Mouse (Mus musculus): ENCODE data around the gene Nedd4. TPM values are rescaled to one million over a fixed set of nuclear protein-coding genes. Genes with fewer than 3 reads are reported as not detected.

Nedd4 gene
- polyA plus RNA-seq, 1 experiment, result 78.6 TPM

- TF ChIP-seq CTCF (IDR thresholded peaks at IDR 0.05; ENCODE audit: control insufficient read depth, insufficient read depth, low read length) (no peak), POLR2A (IDR thresholded peaks at IDR 0.05; ENCODE audit: borderline replicate concordance, control insufficient read depth, low read depth, low read length) (no peak)
- H3K27ac ChIP-seq (ENCODE audit: control insufficient read depth, insufficient read depth, low read depth, low read length, poor library complexity), result no peak overlapping the region
- no peaks in the 10 kb centered on the region for H3K4me1 ChIP-seq (ENCODE audit: control insufficient read depth, insufficient read depth, low read length)
- 44% methylated on average over 4 of the region's 4 CpGs for WGBS
- no peak overlapping the region for H3K4me3 ChIP-seq (replicated peaks; ENCODE audit: control insufficient read depth, low read depth, low read length)
These were observed 16.6 kb downstream of the Nedd4 start for GRCm38 (mm10) chr9:72678771-72679170.

- Histone ChIP-seq H3K27ac (ENCODE audit: control insufficient read depth, insufficient read depth, low read depth, low read length, poor library complexity) (no peak overlapping the region), H3K4me1 (ENCODE audit: control insufficient read depth, insufficient read depth, low read length) (no peaks in the 10 kb centered on the region; the same call in 1 of the 2 replicates), H3K4me3 (replicated peaks; ENCODE audit: control insufficient read depth, low read depth, low read length) (no peak overlapping the region)
- 82% methylated on average over 8 of the region's 8 CpGs for WGBS
- TF ChIP-seq POLR2A (IDR thresholded peaks at IDR 0.05; ENCODE audit: borderline replicate concordance, control insufficient read depth, low read depth, low read length), result no peak
- TF ChIP-seq CTCF (IDR thresholded peaks at IDR 0.05; ENCODE audit: control insufficient read depth, insufficient read depth, low read length), result no peak
These were observed 19.6 kb downstream of the Nedd4 start for GRCm38 (mm10) chr9:72681652-72682228.

GRCm38 (mm10) chr9:72683268-72683667 lies 21.1 kb downstream of the Nedd4 start:
- H3K27ac ChIP-seq (ENCODE audit: control insufficient read depth, insufficient read depth, low read depth, low read length, poor library complexity), result no peak overlapping the region
- 88% methylated on average over 1 of the region's 1 CpGs for WGBS
- no peaks in the 10 kb centered on the region; the same call in 1 of the 2 replicates for H3K4me1 ChIP-seq (ENCODE audit: control insufficient read depth, insufficient read depth, low read length)
- no peak overlapping the region for H3K4me3 ChIP-seq (replicated peaks; ENCODE audit: control insufficient read depth, low read depth, low read length)
- TF ChIP-seq CTCF (IDR thresholded peaks at IDR 0.05; ENCODE audit: control insufficient read depth, insufficient read depth, low read length), result no peak

DNA sequence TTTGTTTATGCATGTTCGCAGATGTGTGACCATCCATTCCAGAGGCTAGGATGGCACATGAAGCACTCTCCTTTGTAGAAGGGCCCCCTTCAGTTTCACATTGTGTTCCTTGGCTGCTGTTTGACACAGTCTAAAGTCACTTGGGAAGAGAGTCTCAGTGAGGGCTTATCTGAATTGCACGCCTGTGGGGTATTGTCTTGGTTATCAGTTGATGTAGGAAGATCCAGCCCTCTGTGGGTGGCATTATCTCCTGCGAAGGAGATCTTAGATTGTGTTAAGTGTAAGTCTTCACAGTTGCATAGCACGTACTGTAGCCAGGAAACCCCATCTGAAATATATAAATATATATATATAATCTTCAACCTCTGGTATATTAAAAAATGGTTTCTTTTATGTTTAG lies 23.1 kb downstream of the Nedd4 start:
- whole genome bisulfite sequencing, result 67% methylated on average over 4 of the region's 4 CpGs
- no peak overlapping the region for H3K27ac ChIP-seq (ENCODE audit: control insufficient read depth, insufficient read depth, low read depth, low read length, poor library complexity)
- TF ChIP-seq CTCF (IDR thresholded peaks at IDR 0.05; ENCODE audit: control insufficient read depth, insufficient read depth, low read length) (no peak), POLR2A (IDR thresholded peaks at IDR 0.05; ENCODE audit: borderline replicate concordance, control insufficient read depth, low read depth, low read length) (no peak)
- no peaks in the 10 kb centered on the region; the same call in 1 of the 2 replicates for H3K4me1 ChIP-seq (ENCODE audit: control insufficient read depth, insufficient read depth, low read length)
- no peak overlapping the region for H3K4me3 ChIP-seq (replicated peaks; ENCODE audit: control insufficient read depth, low read depth, low read length)

- 84% methylated on average over 4 of the region's 4 CpGs for WGBS
- Histone ChIP-seq H3K4me1 (ENCODE audit: control insufficient read depth, insufficient read depth, low read length) (no peaks in the 10 kb centered on the region; the same call in 1 of the 2 replicates), H3K4me3 (replicated peaks; ENCODE audit: control insufficient read depth, low read depth, low read length) (no peak overlapping the region), H3K27ac (ENCODE audit: control insufficient read depth, insufficient read depth, low read depth, low read length, poor library complexity) (no peak overlapping the region)
- TF ChIP-seq POLR2A (IDR thresholded peaks at IDR 0.05; ENCODE audit: borderline replicate concordance, control insufficient read depth, low read depth, low read length) (no peak), CTCF (IDR thresholded peaks at IDR 0.05; ENCODE audit: control insufficient read depth, insufficient read depth, low read length) (no peak)
These were observed 24.4 kb downstream of the Nedd4 start for GRCm38 (mm10) chr9:72686506-72686905.

- H3K4me3 ChIP-seq (replicated peaks; ENCODE audit: control insufficient read depth, low read depth, low read length), result no peak overlapping the region
- 88% methylated on average over 5 of the region's 5 CpGs for WGBS
- H3K4me1 ChIP-seq (ENCODE audit: control insufficient read depth, insufficient read depth, low read length), result no peaks in the 10 kb centered on the region; the same call in 1 of the 2 replicates
- no peak overlapping the region for H3K27ac ChIP-seq (ENCODE audit: control insufficient read depth, insufficient read depth, low read depth, low read length, poor library complexity)
- TF ChIP-seq POLR2A (IDR thresholded peaks at IDR 0.05; ENCODE audit: borderline replicate concordance, control insufficient read depth, low read depth, low read length) (no peak), CTCF (IDR thresholded peaks at IDR 0.05; ENCODE audit: control insufficient read depth, insufficient read depth, low read length) (no peak)
These were observed 27.4 kb downstream of the Nedd4 start for GRCm38 (mm10) chr9:72689522-72689921.

GRCm38 (mm10) chr9:72690811-72691210 lies 28.7 kb downstream of the Nedd4 start:
- no peak overlapping the region for H3K4me3 ChIP-seq (replicated peaks; ENCODE audit: control insufficient read depth, low read depth, low read length)
- H3K4me1 ChIP-seq (ENCODE audit: control insufficient read depth, insufficient read depth, low read length), result no peaks in the 10 kb centered on the region; the same call in 1 of the 2 replicates
- 73% methylated on average over 1 of the region's 1 CpGs for WGBS
- no peak overlapping the region for H3K27ac ChIP-seq (ENCODE audit: control insufficient read depth, insufficient read depth, low read depth, low read length, poor library complexity)
- TF ChIP-seq POLR2A (IDR thresholded peaks at IDR 0.05; ENCODE audit: borderline replicate concordance, control insufficient read depth, low read depth, low read length) (no peak), CTCF (IDR thresholded peaks at IDR 0.05; ENCODE audit: control insufficient read depth, insufficient read depth, low read length) (no peak)

- 85% methylated on average over 5 of the region's 5 CpGs for whole genome bisulfite sequencing
These were observed 29.8 kb downstream of the Nedd4 start for GRCm38 (mm10) chr9:72691942-72692341.

More at GRCm38 (mm10) chr9:72691942-72692341, 29.8 kb downstream of the Nedd4 start:
- H3K27ac ChIP-seq (ENCODE audit: control insufficient read depth, insufficient read depth, low read depth, low read length, poor library complexity), result no peak overlapping the region
- no peak overlapping the region for H3K4me3 ChIP-seq (replicated peaks; ENCODE audit: control insufficient read depth, low read depth, low read length)
- H3K4me1 ChIP-seq (ENCODE audit: control insufficient read depth, insufficient read depth, low read length), result no peaks in the 10 kb centered on the region; the same call in 1 of the 2 replicates
- TF ChIP-seq CTCF (IDR thresholded peaks at IDR 0.05; ENCODE audit: control insufficient read depth, insufficient read depth, low read length) (no peak), POLR2A (IDR thresholded peaks at IDR 0.05; ENCODE audit: borderline replicate concordance, control insufficient read depth, low read depth, low read length) (no peak)

Measured in bone marrow, adult 2 months (tissue).